Mouse (Mus musculus): ENCODE results near the gene Krt4.

Gene Krt4

DNA sequence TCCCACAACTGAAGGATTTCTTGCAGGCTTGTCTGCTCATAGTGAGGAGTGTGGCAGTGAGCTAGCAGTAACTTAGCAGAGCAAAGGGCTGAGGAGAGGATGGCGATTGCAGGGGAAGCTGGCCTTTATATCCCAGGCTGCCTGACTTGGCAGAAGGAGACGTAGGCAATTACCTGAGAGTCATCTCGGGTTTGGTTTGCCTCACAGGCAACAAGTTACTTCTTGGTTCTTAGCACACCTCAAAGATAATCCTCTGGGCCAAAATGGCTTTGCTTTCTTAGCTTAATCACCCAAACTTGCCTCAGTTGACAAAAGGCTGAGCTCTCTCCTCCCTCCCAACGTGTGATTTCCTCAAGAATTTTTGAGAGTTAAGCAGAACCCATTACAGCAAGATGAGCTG lies 31.7 kb downstream of the Krt4 start, which contains the start of gene Krt76:
Krt76 (minus strand) TSS at position 101 of the 400 bp plus-strand sequence.
- DNase-seq (ENCODE audit: low spot score), result no peak

DNA sequence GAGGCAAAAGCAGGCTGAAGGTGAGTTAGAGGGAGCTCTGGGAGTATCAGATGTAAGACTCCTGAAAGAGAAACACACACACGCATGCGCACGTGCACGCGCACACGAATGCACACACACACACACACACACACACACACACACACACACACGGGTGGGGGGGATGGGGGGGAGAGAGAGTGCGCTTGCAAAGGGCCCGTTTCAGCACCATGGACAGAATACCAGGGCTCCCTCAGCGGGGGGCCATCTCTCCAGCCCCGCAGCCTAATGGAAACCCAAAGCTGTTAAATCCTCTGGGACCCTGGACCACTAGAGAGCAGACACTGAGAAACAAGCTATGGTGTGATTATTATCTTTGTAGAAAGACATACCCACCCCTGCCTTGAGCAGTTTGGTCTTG lies 44.8 kb downstream of the Krt4 start:
- DNase-seq (ENCODE audit: low spot score), result no peak

DNA sequence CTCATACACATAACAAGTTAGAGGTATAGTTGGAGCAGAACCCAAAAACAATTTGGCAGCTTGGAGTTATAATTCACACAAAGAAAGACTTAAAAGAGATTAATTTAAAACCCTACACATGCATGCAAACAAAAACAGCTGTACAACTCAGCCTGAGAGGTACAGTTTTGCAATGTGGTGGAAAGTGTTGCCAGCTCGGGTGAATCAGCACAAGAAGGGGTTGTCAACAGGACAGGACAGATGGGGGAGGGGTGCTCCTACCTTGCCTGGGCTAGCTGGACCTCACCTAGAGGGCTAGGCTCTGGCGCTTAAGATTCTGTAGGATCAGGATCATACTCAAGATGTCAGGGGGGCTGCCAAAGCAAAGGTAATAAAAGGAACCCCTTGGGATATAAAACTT lies 46.5 kb downstream of the Krt4 start:
- DNase-seq (ENCODE audit: low spot score), result no peak

DNA sequence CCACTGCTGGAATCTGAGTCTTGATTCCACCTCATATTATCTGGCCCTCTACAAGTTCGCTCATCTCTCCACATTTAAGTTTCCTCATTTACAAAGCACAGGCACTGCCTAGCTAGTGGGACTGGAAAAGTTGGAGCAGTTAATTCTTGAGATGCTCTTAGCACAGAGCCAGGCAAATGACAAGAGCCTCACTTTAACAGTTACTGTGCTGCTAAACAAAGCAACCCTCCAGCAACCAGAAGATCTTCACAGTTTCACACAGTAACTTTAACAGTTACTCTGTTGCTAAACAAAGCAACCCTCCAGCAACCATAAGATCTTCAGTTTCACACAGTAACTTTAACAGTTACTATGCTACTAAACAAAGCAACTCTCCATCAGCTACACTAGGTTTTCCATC lies 50.2 kb downstream of the Krt4 start:
- no peak for DNase-seq (ENCODE audit: low spot score)

DNA sequence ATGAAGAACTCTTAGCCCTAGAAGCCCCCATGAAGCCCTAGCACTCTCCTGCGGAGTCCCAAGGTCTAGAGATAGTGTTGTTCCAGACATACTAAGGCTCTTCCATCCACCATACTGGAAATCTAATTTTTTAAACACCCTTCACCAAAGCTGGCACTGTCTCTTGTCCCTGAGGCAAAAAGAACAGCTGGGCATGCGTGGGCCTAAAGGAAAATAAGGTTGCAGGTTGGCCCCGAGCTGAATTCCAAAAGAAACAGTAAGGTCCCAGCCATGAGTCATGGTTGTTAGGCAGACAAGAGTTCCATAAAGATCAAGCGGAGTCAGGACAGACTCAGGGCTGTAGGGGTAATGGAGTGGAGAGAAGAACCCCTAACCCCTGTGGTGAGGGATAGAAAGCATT lies 51.3 kb downstream of the Krt4 start:
- no peak for DNase-seq (ENCODE audit: low spot score)

DNA sequence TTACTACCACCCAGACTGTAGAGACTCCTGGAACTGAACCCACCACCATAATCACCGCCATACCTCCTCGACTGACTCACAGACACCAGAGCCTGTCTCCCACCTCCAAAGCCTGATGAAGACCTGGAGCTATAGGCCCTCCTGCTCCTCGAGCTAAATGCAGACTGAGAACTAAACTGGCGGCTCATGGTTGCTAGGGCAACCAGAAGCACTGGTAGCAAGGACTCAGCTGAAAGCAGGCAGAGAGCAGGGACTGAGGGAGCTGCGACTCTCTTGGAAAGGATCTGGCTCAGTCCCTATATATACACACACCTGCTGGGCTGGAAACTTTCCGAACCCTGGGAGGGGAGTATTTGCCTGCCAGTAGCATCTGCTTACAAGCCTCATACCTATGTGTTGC lies 55.1 kb downstream of the Krt4 start, which contains the start of gene Krt77:
Krt77 (minus strand) TSS at position 275 of the 400 bp plus-strand sequence.
- DNase-seq (ENCODE audit: low spot score), result no peak
